Mouse (Mus musculus) liver, adult 2 months (tissue): ENCODE measurements at regions not wholly inside any gene's neighbourhood (a gene's known extent, or its start where the extent isn't known, plus 50 kb on each side); places are given as distances from the start of the nearest gene placed in this dataset.

ENCODE experiments used
- CTCF ChIP-seq: fragments of 200-500 bp; IDR thresholded peaks from 2 replicates; pipeline ENCODE4 v1.5.1; 2011; ENCODE audit warnings: low read depth, low read length, control low read depth
- POLR2A ChIP-seq: fragments of 200-500 bp; IDR thresholded peaks from 2 replicates; pipeline ENCODE4 v1.6.1; 2011; ENCODE audit warnings: low read length, control low read depth; ENCODE audit not compliant: insufficient read depth; ENCODE audit errors: extremely low read depth

DNA sequence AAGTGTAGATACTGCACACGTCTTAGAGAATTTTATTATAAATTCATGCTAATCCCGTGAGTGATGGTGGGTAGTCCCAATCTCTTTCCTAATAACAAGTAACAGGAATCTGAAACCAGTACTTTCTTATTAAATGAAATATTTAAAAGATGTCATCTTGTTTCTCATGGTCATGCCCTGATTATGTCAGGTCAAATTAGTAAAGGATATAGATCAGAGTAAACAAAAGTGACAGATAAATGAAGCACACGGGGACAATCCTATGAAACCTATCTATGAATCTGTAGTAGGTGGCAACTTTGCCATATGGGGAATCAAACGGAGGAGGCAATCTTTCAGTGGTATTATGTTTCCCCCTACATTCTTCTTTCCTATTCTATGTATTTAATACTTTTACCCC, 794.0 kb upstream of the Kirrel3 start:
- no peak for TF ChIP-seq POLR2A
- TF ChIP-seq CTCF = no peak
